Mouse (Mus musculus) stomach, postnatal 0 days (tissue): Measurements from ENCODE around the gene Tnfaip1. TPM values are rescaled to one million over a fixed set of nuclear protein-coding genes. Genes with fewer than 3 reads are reported as not detected.
"Not testable (repeated sequence)": the region's sequence is repeated elsewhere in the genome, so short reads cannot be mapped to it uniquely, and the experiment has no call there.

Experiments used
- ATAC-seq: fragments of 200-750 bp; cut with Nextera tagmentation; 2 replicates; pipeline ENCODE4 v1.8.0; 2017; ENCODE audit not compliant: low FRiP score, low TSS enrichment
- DNase-seq: peaks from one replicate; pipeline ENCODE4 v3.0.0-alpha.2; 2016; ENCODE audit warnings: low spot score
- H3K27ac ChIP-seq: fragments of 300-500 bp; sonication (generic); replicated peaks from 2 replicates; pipeline ENCODE4 v1.5.1; 2014; ENCODE audit warnings: mild to moderate bottlenecking, control low read depth
- H3K27me3 ChIP-seq: fragments of 300-500 bp; sonication (generic); 2 replicates; pipeline ENCODE4 v1.6.1; 2014; ENCODE audit warnings: low read length; ENCODE audit not compliant: control insufficient read depth, insufficient read depth
- H3K36me3 ChIP-seq: fragments of 300-500 bp; sonication (generic); 2 replicates; pipeline ENCODE4 v1.6.1; 2014; ENCODE audit warnings: low read length, mixed read lengths; ENCODE audit not compliant: control insufficient read depth, insufficient read depth
- H3K4me1 ChIP-seq: fragments of 300-500 bp; sonication (generic); replicated peaks from 2 replicates; pipeline ENCODE4 v1.6.1; 2014; ENCODE audit warnings: antibody characterized with exemption; ENCODE audit not compliant: control insufficient read depth, insufficient read depth
- H3K4me2 ChIP-seq: fragments of 300-500 bp; sonication (generic); replicated peaks from 2 replicates; pipeline ENCODE4 v1.6.1; 2014; ENCODE audit warnings: low read depth, mild to moderate bottlenecking, control low read depth, moderate library complexity
- H3K4me3 ChIP-seq: fragments of 300-500 bp; sonication (generic); 2 replicates; pipeline ENCODE4 v1.5.1; 2014; ENCODE audit warnings: low read depth, low read length, control low read depth
- H3K9ac ChIP-seq: fragments of 300-500 bp; sonication (generic); 2 replicates; pipeline ENCODE4 v1.6.1; 2014; ENCODE audit warnings: mild to moderate bottlenecking, low read length, control low read depth, mixed read lengths
- H3K9me3 ChIP-seq: fragments of 300-500 bp; sonication (generic); 2 replicates; pipeline ENCODE4 v1.6.1; 2016; ENCODE audit warnings: low read length; ENCODE audit not compliant: control insufficient read depth
- CTCF ChIP-seq: IDR thresholded peaks from 2 replicates; pipeline ENCODE4 v1.5.1; 2016; ENCODE audit warnings: antibody characterized with exemption, low read depth, mild to moderate bottlenecking, moderate library complexity
- EP300 ChIP-seq: optimal IDR thresholded peaks from 2 replicates; pipeline ENCODE3; 2016; ENCODE audit warnings: antibody characterized with exemption
- WGBS: fragments of 180-500 bp; shearing (Covaris S2); extraction: QIAGEN DNeasy Blood & Tissue Kit; methylation state at CpG from one replicate; pipeline ENCODE4 v1.1.7; 2014; 5-methylcytosine and 5-hydroxymethylcytosine counted together
- polyA plus RNA-seq: library from polyadenylated mRNA; unstranded; fragments of >200 nt; fragmentation: Nextera tagmentation; extraction: Ambion mirVana; gene quantifications from 2 replicates; pipeline ENCODE4 v1.2.1, GENCODE M21; 2015

The Tnfaip1 gene
- polyA plus RNA-seq, 1 experiment from 2014 or later: 47.5 TPM

DNA sequence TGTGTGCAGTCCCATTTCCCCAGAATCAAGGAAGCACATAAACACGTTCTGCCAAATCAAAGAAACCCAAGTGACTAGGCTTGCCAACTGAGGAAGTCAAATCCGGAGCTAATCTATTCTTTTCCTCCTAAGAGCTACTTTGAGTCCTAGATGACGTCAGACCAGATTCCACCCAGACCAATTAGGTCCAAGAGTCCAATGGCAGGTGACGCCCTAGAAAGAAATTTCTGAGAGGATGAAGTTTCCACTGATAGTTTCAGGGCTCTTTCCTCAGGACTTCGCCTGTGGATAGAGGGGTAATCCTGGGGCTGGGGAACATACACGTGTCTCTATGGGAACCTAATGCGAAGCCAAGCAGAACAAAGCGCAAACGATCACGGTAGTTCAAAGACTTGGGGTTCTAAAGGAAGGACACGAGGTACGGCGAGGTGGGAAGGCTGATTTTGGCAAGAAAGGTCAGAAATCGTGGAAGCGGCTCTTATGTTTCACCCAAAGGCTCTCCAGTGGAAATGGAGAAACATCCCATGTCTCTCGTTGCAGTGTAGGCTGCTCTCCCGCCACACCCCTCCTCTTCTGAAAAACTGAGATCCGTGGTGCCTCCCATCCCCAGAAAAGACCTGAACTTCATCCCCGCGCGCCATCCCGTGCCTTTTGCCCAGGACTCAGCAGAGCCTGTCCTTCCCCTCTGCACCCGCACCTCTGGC lies 604 bp downstream of the Tnfaip1 start:
- under 1% methylated on average over 23 of the region's 23 CpGs for WGBS

DNA sequence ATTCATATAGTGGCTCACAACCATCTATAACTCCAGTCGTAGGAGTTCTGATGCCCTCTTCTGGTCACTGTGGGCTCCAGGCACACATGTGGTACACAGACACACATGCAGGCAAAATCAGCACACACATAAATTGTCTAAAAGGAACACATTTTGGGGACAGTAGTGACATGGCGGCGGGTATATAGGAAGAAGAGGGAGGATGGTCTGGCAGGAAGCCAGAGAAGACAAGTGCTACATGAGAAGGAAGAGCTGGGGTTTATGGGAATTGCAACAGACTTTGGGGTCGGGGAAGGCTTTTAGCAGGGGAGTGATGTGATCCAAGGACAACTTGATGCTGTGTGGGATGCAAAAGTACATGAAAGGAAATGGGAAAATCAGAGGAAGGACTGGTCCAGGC lies 1.6 kb downstream of the Tnfaip1 start:
- DNase-seq (no peak), ATAC-seq (no peak)
- H3K9ac ChIP-seq: 0 out of 2 replicates have a peak overlapping the region, but pooled peaks have one; percentile 35
- no peaks in the 10 kb centered on the region for H3K4me1 ChIP-seq
- H3K36me3 ChIP-seq: peaks cover 7% of the 10 kb centered on the region; the same call in 1 of the 2 replicates
- H3K27ac ChIP-seq: no peak overlapping the region
- H3K9me3 ChIP-seq: no peaks in the 10 kb centered on the region
- TF ChIP-seq CTCF (peak; percentile 37), EP300 (no peak)
- peak overlapping the region; percentile 74; the same call in 1 of the 2 replicates for H3K4me3 ChIP-seq
- WGBS: 78% methylated on average over 4 of the region's 4 CpGs
- peak overlapping the region; percentile 47 for H3K4me2 ChIP-seq
- H3K27me3 ChIP-seq: no peaks in the 10 kb centered on the region

More for the DNA sequence above, 604 bp downstream of the Tnfaip1 start:
- DNase-seq (peak; percentile 64), ATAC-seq (peak; percentile 22)
- H3K4me1 ChIP-seq: no peaks in the 10 kb centered on the region
- peak overlapping the region; percentile 74 for H3K4me3 ChIP-seq
- H3K36me3 ChIP-seq: peaks cover 7% of the 10 kb centered on the region
- peak overlapping the region; percentile 93 for H3K27ac ChIP-seq
- no peak for TF ChIP-seq CTCF
- TF ChIP-seq EP300: no peak
- no peaks in the 10 kb centered on the region for H3K27me3 ChIP-seq
- H3K9ac ChIP-seq: peak overlapping the region; percentile 63
- no peaks in the 10 kb centered on the region for H3K9me3 ChIP-seq
- peak overlapping the region; percentile 47 for H3K4me2 ChIP-seq

DNA sequence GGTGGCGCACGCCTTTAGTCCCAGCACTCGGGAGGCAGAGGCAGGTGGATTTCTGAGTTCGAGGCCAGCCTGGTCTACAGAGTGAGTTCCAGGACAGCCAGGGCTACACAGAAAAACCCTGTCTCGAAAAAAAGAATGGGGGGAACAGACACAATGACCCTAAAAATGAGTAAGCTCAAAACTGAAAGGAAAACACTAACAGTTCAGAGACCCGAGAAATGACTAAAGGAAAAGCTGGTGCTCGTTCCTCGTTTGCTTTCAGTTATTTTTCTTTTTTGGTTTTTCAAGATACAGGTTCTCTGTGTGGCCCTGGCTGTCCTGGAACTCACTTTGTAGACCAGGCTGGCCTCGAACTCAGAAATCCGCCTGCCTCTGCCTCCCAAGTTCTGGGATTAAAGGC lies 4.6 kb downstream of the Tnfaip1 start:
- not testable (repeated sequence) for H3K4me3 ChIP-seq, H3K9me3 ChIP-seq, DNase-seq, H3K9ac ChIP-seq, H3K4me1 ChIP-seq, ATAC-seq, H3K4me2 ChIP-seq, H3K27ac ChIP-seq, H3K27me3 ChIP-seq
- WGBS: 92% methylated on average over 10 of the region's 10 CpGs
- peaks cover 20% of the 10 kb centered on the region for H3K36me3 ChIP-seq

DNA sequence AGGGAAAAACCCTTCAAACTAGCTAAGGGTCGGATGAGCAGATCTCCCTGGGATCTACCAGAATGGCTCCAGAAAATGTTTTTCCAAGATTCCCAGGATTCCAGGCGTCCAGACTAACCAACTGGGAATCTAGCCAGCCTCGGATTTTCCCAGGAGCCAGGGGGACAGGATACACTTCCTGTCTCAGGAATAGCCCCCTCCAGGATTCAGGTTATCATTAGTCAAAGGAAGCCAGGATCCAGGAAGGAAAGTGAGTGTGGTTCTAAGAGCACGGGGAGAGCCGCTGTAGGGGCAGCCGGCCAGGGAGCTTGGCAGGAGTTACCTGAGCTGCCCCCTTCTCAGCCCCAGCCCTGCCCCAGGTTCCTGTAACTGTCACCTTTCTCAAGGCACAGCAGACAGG lies 5.1 kb downstream of the Tnfaip1 start:
- no peak for DNase-seq
- no peak overlapping the region for H3K27ac ChIP-seq
- 49% methylated on average over 6 of the region's 6 CpGs for WGBS
- no peak for ATAC-seq
- TF ChIP-seq EP300: no peak
- H3K9ac ChIP-seq: no peak overlapping the region
- no peaks in the 10 kb centered on the region for H3K27me3 ChIP-seq
- H3K4me1 ChIP-seq: no peaks in the 10 kb centered on the region
- no peak overlapping the region for H3K4me3 ChIP-seq
- no peak overlapping the region for H3K4me2 ChIP-seq
- H3K36me3 ChIP-seq: peaks cover 23% of the 10 kb centered on the region
- H3K9me3 ChIP-seq: no peaks in the 10 kb centered on the region

DNA sequence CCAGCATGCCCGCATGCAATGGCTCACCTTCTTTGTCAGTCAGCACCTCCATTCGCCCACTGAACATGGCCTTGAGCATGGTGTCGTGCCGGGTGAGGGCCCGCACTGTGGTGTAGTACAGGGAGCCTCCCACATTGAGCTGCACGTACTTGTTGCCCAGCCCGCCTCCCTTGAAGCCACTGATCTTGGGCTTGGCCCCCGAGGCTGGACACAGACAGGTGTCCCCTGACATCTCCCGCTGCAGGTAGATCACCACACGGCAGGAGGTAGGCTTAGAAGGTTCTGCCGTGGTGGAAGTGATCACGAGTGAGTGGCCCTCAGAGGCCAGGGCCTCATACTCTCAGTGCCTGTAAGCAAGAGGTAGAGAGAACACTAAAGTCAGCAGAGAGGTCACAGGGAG lies 6.1 kb downstream of the Tnfaip1 start:
- ATAC-seq (no peak), DNase-seq (no peak)
- Histone ChIP-seq H3K4me3 (no peak overlapping the region), H3K27ac (no peak overlapping the region), H3K36me3 (peaks cover 26% of the 10 kb centered on the region), H3K27me3 (no peaks in the 10 kb centered on the region), H3K9me3 (no peaks in the 10 kb centered on the region), H3K9ac (no peak overlapping the region), H3K4me1 (no peaks in the 10 kb centered on the region), H3K4me2 (no peak overlapping the region)
- 90% methylated on average over 12 of the region's 12 CpGs for WGBS
- TF ChIP-seq CTCF (no peak), EP300 (no peak)

DNA sequence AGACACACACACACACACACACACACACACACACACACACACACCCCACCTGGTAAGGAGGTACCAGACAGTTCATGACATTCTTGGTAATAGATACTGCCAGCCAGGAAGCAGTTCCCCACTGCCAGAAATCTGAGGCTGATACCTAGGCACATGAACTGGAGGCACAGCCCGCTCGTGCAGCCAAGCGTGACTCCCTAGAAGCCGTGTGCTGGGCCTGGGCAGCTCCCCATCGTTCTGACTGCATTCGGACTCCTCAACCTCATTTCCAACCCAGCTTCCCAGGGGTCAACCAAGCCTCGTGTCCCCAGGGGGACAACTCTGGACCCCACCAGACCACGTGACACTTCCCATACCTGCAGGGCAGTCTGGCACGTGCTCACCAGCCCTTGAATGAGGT lies 7.4 kb downstream of the Tnfaip1 start:
- ATAC-seq: no peak
- no peak overlapping the region for H3K9ac ChIP-seq
- WGBS: 95% methylated on average over 9 of the region's 9 CpGs
- H3K27me3 ChIP-seq: no peaks in the 10 kb centered on the region
- no peak overlapping the region for H3K4me3 ChIP-seq
- H3K36me3 ChIP-seq: peaks cover 30% of the 10 kb centered on the region
- no peaks in the 10 kb centered on the region for H3K4me1 ChIP-seq
- no peak overlapping the region for H3K27ac ChIP-seq
- no peak for DNase-seq
- no peak overlapping the region for H3K4me2 ChIP-seq
- no peaks in the 10 kb centered on the region for H3K9me3 ChIP-seq
- TF ChIP-seq CTCF (no peak), EP300 (no peak)
